Mouse (Mus musculus) kidney, postnatal 10 days (tissue): ENCODE data around the gene Usp2.

ENCODE experiments used
- DNase-seq: peaks from one replicate; pipeline ENCODE4 v3.0.0; 2021; ENCODE audit warnings: mixed read lengths

The Usp2 gene

DNA sequence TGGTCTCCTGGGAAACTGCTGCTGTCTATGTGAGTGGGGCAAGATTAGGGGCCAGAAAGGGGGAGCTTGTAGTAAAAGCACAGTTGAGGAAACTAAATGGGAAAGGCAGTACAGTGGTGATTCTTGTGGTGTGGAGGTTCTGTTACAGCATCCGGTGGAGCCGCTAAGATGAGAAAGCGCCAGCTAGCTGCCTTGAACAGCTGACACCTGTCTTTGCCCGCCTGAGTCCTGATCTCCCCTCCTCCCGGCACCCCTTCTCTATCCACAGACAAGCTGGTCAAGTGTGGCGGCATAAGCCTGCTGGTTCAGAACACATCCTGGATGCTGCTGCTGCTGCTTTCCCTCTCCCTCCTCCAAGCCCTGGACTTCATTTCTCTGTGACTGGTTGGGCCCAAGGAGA, 19.8 kb upstream of the Usp2 start:
- no peak for DNase-seq

DNA sequence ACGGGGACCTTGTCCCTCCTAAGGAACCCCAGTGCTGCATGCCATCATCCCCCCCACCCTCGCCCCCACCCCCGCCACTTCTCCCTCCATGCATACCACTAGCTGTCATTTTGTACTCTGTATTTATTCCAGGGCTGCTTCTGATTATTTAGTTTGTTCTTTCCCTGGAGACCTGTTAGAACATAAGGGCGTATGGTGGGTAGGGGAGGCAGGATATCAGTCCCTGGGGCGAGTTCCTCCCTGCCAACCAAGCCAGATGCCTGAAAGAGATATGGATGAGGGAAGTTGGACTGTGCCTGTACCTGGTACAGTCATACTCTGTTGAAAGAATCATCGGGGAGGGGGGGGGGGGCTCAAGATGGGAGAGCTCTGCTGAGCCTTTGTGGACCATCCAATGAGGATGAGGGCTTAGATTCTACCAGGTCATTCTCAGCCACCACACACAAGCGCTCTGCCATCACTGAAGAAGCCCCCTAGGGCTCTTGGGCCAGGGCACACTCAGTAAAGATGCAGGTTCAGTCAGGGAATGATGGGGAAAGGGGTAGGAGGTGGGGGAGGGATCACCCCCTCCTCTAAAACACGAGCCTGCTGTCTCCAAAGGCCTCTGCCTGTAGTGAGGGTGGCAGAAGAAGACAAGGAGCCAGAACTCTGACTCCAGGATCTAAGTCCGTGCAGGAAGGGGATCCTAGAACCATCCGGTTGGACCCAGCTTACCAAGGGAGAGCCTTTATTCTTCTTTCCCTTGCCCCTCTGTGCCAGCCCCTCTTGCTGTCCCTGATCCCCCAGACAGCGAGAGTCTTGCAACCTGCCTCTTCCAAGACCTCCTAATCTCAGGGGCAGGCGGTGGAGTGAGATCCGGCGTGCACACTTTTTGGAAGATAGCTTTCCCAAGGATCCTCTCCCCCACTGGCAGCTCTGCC, 19.0 kb upstream of the Usp2 start:
- DNase-seq = no peak

DNA sequence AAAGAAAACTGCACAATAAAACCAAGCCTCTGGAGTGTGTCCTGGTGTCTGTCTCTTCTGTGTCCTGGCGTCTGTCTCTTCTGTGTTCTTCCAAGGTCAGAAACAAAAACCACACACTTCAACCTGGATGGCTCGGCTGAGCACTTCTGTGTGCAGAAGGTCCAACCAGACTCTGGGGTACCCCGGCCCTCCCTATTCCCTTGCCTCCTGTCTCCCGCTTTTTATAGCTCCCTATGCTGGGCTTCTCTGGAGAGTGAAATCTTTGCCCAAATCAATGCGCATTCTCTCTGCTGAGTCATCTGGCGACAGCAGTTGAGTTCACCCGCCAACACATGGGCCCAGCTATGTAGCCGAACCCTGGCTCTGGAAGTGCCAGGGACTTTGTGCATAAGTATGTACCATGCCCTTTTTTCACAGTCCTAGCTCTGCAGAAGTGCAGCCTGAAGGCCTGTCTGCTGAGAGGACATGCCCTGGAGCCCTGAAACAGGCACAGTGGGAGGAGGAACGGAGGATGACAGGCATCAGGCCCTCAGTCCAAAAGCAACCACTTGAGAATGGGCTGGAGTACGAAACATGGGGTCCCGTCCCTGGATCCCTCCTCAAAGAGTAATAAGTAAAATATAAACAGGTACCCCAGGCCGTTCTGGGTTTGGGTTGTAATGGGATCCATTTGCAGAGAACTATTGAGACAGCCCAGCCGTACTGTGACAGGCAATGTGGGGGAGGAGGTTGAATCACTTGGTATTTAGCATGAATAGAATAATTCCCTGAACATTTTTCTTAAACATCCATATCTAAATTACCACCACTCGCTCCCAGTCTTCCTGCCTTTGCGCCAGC, 18.1 kb upstream of the Usp2 start:
- no peak for DNase-seq

DNA sequence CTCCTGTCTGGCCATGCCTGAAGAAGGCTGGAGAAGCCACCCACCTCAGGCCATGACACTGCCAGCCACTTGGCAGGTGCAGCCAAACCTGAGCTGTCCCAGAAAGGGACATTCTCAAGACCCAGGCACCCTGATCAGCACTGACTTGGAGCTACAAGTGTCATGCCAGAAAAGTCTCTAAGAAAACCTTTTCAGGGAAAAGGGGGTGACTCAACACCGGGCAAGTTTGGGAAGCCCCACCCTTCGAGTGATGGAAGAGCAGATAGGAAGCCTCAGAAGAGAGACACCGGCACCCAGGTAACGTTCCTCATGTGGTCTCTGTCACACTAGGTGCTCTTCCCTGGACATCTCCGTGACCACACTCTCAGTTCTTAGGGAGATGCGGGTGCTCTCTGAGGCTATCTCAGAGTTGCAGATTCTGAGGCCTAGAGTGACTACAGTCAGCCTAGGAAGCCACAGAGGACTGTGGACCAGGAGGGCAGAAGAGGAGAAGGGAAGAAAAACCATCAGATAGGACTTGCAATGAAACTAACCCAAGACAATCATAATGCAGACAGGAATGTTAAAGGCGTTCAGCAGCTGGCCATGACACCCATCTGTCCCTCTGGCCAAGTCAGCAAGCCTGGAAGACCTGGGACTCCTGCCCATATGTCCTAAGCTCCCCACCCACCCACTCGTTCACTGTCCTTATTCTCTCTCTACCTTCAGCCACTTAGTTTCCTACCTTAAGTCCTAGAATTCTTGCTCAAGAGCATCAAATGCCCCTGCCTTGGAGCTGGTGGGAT, 17.2 kb upstream of the Usp2 start:
- no peak for DNase-seq

DNA sequence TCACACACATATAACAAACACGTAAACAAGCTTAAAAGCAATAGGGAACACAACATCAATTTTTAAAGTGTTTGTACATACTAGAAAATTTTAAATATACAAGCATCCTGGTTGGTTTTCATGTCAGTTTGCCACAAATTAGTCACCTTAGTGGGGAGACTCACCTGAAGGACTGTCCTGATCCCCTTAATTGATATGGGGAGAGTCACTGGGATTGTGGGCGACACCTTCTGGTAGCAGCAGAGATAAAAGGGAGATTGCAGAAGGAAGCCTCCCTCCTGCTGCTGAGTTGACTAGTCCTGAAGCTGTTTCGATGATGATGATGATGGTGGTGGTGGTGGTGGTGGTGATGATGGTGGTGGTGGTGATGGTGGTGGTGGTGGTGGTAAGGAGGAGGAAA, 14.0 kb upstream of the Usp2 start:
- DNase-seq = no peak

DNA sequence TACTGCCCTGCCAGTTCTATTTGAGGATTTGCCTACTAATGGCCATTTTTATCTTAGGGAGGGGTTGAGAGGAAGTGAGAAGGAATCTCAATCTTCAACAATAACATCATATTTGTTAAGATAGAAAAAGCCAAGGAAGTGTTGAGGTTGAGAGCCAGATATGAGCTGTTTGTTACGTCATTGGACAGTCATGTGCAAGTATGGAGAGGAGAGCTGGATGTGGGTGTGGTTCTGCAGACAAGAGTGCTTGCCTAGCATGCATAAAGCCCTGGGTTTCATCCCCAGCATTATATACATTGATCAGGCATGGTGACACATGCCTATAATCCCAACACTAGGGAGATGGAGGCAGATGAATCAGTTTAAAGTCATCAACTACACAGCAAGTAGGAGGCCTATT, 12.9 kb upstream of the Usp2 start:
- DNase-seq = no peak

DNA sequence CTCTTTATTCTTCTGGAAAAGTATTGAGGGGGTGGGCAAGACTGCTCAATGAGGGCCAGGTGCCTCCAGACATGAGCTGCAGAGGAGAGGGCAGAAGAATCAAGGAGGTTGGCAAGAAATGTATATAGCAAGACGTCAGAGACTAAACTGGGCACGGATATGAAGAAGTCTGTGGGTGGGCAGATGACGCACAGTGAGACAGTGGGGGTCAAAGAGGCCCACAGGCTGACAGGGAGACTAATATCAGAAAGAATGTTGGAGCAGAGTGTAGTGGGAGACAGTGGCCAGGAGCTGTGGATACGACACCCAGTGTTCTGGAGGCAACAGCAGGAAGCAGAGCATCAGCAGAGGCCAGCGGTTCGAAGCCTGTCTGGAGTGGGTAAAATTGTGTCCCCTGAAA, 8.2 kb upstream of the Usp2 start:
- DNase-seq = no peak

DNA sequence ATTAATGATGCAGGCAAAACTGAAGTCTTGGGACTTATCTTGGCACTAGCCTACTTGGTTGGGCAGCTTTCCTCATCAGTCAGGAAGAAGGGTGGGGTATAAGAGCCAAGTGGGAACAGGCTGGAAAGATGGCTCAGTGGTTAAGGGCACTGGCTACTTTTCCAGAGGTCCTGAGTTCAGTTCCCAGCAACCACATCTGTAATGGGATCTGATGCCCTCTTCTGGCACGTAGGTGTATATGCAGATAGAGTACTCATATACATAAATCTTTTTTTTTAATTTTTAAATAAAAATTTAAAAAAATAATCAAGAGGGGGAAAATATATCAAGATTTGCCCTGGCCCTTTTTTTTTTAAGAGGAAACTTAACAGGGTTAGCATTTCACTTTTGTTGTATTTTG, 1.6 kb upstream of the Usp2 start:
- no peak for DNase-seq

DNA sequence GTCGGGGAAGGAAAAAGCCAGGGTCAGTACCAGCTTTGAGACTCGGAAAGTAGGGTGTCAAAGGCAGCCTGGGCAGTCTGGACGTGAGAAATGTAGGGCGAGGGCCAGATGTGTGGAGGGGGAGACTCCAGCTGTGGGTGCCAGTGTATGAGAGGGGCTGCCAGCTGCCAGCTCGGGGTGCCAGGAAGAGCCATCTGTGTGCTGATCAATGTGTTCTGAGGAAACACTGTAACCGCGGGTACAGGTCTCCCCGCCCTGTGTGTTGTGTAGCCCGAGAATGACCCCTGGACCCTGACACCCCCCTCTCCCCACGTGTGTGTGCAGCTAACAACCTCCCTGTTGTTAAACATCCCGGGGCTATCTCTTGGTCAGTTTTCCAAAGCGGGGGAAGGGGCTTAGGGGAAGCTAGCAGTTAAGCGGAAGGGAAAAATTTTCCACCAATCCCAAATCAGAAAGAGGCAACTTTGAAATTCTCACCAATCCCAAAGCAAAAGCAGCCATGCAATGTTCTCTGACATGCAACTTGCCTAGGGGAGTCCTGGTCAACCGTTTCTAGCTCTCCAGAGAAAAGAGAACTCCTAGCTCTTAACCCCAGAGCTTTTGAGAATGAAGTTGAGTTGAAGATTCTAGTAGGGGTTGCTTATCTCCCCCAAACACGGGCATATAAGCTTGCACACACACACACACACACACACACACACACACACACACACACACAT, 579 bp downstream of the Usp2 start:
- DNase-seq = no peak

DNA sequence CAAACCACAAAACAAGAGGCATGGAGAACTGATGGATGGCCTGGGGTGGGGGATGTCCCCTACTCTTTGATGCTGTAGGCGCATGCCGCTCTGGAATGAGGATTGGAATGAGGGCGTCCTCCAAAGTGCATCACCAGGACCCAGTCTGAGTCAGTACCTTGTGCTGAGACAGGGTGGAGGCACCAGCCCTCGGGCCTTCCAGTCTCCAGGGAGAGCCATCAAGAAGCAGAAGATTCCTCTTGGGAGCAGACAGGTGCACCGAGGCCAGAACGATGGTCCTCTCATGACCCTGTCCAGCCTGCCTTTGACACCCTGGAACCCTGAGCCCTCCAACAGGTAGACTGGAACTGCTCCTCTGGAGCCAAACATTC, 1.1 kb downstream of the Usp2 start:
- no peak for DNase-seq

DNA sequence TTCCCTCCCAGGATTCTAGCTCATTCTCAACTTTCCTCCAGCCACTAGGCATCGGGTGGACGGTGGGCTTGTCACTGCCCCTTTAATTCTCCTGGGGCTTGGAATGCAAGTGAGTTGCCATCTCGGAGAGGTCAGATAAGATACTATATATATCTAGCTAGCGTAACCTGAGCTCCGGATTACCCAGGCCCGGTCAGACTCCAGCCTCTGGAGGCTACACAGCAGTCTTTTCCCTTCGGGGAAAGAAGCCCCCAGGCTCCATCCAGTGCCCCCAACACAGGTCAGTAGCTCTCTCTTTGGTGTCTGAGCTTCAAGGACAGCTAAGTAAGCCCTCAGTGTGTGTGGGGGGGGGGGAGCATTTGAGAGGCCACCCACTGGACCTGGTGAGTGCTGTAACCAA, 2.4 kb downstream of the Usp2 start:
- no peak for DNase-seq

DNA sequence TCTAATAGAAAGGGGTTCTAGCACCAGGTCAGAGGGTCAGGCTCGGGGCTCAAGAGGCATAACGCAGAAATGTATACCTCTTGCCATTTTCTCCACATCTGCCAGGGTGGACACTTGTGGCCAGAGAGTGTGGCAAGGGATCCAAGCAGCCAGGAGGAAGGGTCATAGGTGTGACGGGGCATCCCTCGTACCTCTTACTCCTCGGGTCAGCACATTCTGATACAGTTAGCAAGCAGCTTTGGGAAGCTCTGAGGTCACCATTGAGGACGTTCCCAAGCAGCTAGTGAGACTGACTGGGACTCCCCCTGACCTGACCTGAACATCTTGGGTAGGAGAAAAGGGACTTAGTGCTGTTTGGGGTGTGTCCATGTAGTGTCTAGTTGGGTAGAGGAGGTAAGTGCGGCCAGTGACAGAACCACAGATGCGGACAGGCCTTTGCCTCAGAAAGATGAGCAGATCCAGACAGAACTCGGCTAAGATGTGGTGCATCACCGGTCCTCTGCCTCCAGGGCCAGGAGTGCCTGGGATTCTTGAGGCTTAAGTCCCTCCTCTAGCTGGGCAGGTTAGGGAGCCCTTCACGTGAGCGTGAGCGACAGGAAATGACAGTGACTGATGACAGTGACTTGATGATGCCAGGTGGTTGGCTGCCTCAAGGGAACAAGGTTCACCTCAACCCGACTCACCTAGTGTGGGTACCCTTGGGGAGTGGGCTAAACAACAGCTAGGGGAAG, 3.5 kb downstream of the Usp2 start:
- no peak for DNase-seq

DNA sequence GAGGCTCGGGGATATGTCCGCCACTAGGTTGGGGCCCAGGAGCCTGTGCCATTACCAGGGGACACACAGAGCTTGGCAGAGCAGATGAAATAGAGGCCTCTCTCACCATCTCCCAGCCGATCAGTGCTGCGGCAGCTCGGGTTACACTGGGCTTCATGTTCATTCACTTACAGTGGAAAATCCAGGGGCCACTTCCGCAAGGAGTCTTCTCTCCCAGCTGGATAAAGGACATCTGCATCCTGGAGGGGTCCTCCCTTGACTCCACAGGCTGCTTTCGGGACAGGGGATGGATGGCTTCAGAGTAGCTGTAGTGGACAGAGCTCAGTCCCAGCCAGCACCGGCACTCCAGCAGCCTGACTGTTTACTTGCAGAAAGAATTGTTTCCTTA, 4.0 kb downstream of the Usp2 start:
- no peak for DNase-seq

DNA sequence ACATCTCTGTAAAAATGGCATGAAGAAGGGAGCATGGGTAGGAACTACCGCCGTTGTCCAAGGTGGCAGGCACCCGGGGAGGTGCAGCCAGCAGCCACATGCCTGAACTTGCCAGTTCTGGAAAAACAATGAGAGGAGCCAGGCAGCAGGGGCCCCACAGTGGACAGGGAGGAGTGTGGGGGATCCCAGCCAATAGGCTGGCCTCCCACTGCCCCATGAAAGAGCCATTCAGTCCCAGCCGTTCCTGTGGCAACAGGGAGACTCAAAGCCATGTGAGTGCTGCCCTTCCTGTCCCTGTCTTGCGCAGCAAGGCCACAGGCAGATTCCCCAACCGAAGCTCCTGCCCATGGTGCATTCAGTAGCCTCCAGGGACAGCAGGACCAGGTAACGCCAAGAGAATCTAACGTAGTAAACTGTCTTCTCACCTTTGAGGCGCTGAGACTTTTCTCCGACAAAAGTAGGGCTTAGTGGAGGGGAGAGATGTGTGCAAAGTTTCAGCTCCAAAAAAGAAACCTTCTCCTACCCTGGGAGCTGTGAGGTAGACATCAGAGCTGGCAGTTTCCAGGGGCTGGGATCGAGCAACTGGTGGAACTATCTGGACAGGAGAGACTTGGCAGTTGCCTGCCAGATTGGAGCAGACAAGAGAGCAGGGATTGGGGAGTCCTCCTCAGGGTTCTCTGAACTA, 5.2 kb downstream of the Usp2 start:
- no peak for DNase-seq

DNA sequence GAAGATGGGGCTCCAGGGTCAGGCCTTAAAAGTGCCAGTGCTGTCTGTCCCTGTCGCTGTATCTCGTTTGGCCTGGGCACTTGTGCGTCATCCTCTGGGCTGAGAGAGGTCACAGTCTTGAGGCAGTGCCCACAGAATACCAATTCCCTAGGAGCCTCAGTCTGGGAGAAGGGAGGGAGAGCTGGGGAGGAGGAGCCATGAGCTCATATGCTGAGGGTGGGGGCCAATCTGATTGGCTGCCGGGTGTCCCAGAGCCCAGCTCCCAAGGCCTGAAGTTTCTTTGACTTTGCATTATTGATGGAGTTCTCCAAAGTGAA, 5.7 kb downstream of the Usp2 start:
- DNase-seq = no peak

DNA sequence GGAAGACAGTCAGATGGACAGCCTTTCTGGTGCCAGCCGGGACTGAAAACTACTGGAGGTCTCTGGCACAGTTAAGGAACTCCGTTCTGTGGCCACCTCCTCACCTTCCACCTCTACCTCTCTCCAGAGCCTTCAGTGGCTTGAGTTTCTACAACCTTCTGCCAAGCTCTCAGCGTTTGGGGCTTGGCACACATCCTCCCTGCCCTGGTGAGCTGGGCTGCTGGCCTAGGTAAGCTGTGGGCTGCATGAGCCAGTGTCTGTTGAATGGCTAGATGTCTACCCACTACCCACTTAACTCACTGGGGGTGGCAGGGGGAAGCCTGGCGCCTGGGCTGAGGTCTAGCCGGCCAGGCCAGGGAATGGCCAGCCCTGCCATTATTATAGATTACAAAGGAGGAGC, 6.3 kb downstream of the Usp2 start:
- DNase-seq = no peak

DNA sequence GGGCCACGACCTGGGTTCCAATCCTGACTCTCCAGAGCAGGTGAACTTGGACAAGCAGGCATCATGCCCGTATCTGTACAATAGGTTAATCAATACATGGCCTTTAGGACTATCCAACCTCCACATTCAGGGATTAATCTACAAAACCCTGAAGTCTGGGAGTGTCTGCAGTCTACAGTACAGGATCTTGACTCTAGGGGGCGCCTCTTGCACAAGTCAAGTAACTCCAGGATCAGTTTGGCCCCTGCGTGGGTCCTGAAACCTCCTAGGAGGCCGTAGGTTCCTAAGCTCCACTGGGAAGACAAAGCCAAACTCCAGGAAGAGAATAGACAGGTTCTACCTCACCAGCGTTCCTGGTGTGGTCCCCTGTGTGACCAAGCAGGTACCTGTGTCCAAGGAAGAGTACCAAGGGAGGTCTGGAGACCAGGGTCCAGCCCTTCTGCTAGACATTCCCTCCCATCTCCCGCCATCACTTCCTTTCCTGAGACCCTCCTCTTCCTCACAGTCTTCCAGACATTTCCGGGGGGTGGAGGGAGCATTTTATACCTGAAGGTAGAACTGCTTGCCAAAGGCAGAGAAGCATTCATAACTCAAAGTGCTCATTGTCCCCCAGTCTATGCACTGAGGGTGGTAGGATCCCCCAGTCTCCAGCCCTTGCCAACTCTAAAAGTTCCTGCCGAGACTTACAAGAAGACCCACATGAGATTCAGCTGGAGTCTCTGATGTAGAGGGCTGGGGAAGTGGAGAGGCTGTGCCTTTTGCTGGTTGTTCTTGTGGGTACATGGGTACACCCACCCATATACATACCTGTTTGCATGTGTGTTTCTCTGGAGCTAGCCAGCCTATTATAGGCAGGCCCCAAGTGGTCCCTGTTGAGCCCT, 7.8 kb downstream of the Usp2 start:
- DNase-seq = peak; percentile 63

DNA sequence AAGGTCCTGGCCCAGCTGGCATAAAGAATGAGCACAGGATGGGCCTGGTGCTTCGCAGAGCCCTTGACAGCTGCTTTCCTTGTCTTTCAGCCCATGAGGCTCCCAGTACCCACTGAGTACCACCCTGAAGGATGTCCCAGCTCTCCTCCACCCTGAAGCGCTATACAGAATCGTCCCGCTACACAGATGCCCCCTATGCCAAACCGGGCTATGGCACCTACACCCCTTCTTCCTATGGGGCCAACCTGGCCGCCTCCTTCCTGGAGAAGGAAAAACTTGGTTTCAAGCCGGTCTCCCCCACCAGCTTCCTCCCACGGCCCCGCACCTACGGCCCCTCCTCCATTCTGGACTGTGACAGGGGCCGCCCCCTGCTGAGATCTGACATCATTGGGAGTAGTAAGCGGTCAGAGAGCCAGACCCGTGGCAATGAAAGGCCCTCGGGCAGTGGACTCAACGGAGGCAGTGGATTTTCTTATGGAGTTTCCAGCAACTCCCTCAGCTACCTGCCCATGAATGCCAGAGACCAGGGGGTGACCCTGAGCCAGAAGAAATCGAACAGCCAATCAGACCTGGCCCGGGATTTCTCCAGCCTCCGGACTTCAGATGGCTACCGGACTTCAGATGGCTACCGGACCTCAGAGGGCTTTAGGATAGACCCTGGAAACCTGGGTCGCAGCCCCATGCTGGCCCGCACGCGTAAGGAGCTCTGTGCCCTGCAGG, 8.6 kb downstream of the Usp2 start:
- DNase-seq = peak; percentile 44

DNA sequence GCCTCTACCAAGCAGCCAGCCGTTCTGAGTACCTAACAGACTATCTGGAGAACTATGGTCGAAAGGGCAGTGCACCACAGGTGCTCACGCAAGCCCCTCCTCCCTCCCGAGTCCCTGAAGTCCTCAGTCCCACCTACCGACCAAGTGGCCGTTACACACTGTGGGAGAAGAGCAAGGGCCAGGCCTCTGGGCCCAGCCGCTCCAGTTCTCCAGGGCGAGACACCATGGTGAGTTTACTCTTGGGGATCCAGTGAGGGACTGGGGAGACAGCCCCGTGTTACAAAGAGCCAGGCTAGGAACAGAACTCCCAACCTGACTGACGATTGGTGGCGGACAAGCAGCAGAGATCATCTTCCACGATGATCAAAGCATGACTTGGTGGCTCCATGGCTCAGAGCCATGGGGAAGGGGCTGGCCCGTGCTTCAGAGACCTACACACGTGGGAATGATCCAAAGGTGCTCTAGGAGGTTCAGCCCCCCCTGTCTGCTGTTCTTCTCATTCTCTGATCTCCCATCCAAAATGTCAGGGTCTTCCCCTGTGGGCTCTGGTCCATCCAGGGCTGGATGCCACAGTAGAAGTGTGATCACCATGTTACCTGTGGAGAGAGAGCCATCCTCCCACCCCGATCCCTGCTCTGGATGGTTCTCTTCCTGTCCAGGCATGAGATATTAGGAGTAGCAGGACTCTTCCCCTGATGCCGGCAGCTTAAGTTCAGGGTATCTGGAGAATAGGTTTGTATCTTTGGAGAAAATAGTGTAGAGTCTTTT, 9.4 kb downstream of the Usp2 start:
- peak; percentile 22 for DNase-seq
